Mouse (Mus musculus): Measurements from ENCODE around the gene Mfsd11.

Mfsd11 gene

GRCm38 (mm10) chr11:116852291-116852890 is at the start of gene Mfsd11:
Gene Mfsd11 (plus strand): TSS chr11:116852440.
- DNase-seq: peak; percentile 72

DNA sequence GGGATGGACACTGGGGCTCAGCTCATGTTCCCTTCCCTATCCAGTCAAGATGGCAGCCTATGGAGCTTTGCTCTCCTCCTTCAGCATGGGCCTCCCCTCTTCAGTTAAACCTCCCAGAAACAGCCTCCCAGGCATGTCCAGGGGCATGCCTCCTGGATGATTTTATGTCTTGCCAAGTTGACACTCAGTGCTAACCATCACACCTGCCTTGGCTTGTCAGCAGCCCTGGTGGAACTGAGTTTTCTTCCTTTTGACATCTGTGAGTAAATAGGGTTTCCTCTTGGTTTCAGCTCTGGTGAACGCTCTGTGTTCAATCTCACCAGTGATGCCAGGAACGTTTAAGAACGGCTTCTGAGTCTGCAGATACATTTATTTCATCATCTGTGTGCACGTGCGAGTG is 49.5 kb upstream of the Mfsd11 start:
- DNase-seq: no peak

- DNase-seq: no peak
Measured at GRCm38 (mm10) chr11:116806136-116807071, 45.8 kb upstream of the Mfsd11 start.

DNA sequence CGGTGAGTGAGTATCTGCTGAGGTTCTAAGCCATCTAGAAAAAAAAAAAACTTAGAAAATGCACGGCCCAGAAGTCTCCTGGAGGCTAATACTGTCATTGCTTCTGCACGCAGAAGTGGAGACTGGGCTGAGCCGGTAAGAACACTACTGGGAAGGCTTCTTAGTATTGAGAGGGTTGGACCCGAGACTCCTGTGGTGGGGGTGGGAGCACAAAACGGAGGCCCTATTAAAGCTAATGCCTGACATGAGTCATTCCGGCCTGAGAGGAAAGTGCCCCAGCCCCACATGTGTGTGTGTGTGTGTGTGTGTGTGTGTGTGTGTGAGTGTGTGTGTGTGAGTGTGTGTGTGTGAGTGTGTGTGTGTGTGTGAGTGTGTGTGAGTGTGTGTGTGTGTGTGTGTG is 45.1 kb upstream of the Mfsd11 start:
- no peak for DNase-seq

DNA sequence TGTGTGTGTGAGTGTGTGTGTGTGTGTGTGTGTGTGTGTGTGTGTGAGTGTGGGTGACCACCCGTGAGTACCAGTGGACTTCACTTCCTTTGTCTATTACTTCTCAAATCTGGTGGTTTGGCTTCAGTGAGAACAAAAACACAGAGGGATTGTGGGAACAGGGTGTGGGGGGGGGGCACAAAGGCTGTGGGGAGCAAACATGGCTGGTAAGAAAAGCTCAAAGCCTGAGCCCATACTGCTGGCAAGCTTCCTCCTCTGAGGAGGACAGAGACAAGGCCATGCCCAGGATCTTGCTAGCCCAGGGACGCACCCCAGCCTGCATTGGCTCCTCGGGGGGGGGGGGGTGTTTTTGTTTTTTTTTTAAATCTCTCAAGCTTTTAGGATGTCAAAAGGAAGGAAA is 44.7 kb upstream of the Mfsd11 start:
- no peak for DNase-seq

DNA sequence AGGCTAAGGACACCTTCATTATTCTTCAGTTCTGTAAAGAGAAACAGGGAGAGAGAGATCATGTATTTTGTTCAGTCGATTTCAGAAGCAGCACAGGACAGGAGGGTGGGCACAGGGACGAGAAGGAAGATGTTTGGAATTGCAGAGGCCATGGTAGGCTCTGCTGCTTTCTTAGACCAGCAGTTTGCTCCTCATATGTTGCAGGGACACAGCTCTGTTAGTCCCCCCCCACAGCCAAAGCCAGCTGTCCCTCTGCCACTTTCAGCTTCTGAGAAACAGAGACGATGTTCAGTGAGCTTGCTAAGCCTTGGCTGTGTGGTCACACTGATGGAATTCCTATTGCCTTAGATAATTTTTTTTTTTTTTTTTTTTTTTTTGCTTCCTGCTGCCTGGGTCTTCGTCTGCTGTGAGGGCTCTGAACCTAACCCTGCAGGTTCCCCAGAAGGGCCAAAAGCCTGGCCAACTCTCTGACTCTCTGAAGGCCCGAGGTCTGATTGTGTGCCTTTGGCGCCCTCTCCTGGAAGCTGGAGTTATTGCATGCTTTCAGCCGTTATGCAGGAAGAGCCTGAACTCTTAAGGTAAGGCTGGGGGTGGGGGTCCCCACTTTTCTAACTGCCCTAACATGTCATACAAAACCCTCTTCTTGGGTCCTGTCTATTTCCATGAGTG is 44.2 kb upstream of the Mfsd11 start:
- DNase-seq: peak; percentile 92

- peak; percentile 31 for DNase-seq
Measured at GRCm38 (mm10) chr11:116808811-116809395, 43.3 kb upstream of the Mfsd11 start.

- peak; percentile 28 for DNase-seq
Measured at GRCm38 (mm10) chr11:116809520-116809919, 42.7 kb upstream of the Mfsd11 start.

DNA sequence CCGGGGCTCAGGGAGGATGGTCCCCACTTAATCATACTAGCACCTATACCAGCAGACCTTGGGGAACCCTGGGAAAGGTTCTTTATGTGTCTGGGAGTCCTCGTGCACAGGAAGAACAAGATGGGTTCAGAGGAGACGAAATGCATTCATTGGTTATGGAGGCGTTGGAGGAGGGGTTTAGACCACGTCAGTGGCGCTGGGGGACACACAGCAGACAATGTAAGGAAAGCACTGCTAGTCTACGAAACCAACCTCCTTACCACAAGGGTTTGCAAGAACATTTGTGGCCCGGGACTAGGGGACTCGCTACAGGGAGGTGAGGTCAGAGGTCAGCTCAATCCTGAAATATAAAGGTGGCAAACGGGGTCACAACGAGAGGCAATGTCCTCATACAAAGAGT is 41.7 kb upstream of the Mfsd11 start:
- DNase-seq: no peak

DNA sequence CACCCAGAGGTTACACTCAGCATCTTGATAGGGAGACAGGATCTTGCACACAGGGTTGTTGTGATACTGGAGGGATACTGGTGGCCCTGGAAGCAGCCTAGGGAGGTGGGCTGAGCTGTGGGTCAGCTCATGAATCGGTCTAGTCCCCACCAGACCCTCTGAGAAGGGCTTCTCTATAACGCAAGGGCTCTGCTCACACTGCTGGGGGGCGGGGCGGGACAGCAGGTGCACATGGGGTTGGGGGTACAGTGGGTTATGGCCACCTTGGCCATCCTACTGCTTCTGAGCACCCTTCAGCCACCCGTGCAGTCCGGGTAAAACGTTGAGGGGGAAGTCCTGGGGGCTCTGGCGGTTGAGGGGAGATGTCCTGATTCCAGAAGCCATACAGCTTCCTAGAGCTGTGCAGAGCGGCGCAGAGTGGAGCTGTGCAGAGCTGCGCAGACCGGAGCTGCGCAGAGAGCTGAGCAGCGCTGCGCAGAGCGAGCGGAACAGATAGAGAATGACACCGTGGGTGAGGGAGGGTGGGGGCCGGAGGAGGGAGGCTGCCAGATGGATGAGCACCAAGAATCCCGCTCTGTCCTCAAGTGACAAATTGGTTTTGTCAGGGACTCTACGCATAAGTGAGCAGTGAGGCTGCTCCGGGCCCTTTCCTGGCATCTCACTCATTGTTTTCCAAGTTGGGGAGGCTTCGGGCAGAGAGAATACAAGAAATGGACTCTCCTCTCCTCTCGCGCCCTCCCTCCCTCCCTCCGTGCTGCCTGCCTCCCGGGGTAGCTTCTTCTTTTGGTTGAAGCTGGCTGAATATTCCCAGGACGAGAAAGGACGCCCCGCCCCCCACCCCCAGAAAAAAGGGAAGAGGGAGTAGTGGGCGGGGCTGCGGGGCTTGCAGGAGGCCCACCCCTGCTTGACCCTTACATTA is 41.0 kb upstream of the Mfsd11 start:
- peak; percentile 83 for DNase-seq

DNA sequence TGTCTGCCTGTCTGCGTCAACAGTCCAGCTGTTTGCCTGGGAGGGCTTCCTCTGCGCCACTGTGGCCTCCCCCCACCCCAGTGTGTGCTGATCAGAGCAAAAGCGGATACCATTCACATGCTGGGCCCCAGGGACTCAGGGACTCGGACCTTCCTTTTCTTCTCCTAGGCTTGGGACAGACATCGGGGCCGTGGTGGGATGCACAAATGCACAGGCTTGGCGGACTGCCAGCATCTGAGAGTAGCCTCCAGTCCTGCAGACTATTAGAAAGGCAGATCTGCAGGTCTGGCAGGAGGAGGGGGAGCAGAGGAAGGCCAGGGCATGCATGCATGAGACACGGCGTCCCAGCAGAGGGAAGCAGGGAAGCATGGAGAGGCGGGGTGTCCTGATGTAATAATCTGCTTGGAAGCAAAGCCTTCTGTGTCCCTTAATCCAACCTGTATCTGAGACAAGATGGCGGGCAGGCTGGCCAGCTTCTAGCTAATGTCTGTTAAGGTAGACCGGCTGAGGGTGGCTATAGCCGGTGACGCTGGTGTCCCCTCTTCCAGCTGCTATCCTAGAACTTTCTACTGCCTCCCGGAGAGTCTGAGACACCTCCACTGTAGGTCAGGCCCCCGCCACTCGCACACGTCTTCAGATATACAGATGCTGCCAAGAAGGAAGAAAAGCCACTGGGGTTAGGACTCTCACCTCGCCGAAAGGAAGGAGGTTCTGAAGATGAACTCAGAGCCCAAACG is 39.3 kb upstream of the Mfsd11 start:
- peak; percentile 49 for DNase-seq

DNA sequence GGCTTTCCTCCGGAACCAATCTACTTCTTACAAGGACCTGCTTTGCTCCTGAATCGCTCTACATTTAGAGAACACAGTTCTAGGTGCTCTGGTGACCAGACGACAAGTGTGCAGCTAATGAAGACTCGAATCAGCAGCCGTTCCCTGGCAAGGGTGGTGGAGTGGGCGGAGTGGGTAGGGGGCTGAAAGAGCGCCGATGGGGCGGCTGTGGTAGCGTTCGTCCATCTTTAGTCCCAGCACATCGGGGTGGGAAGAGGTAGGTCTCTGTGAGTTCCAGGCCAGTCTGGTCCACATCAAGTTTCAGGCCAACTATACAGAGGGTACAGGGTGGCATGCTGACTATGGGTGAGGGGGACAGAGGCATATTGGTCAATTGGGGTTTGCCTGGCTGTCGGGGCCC is 38.6 kb upstream of the Mfsd11 start:
- DNase-seq: peak; percentile 16

DNA sequence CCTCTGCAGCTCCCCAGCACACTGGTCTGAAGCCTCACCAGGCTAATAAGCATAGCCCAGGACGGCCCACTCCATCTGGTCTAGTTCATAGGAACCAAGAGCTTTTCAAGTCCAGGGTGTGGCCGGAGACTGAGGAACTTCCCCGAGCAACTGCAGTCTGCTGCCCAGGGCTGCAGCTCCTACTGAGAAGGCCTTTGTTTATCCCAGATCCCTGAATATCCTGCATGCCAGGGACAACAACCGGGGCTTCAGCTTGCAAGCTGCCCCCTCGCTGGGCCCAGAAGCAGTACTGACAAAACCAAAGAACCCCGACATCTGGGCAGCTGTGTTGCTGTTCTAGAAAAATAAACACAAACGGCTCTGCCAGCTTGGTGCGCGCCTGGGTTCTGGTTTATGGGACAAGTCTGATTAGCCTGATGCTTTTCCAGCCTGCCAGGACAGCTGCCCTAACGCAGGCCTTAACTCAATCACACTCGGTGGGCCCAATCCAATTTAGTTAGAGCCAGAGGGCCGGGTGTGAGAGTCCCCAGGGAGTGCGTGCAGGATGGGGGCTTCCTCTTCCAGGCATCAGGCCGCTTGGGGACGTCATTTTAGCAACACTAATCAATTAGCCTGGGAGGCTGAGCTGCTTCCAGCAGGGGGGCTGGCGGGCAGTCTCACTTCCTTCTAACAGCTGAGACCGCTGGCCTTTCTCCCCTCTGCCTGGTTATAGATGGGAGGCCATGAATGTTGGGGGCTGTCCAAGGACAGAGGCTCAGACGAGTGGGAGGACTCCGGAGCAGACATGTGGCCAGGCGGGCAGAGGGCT is 38.0 kb upstream of the Mfsd11 start:
- DNase-seq: peak; percentile 25

DNA sequence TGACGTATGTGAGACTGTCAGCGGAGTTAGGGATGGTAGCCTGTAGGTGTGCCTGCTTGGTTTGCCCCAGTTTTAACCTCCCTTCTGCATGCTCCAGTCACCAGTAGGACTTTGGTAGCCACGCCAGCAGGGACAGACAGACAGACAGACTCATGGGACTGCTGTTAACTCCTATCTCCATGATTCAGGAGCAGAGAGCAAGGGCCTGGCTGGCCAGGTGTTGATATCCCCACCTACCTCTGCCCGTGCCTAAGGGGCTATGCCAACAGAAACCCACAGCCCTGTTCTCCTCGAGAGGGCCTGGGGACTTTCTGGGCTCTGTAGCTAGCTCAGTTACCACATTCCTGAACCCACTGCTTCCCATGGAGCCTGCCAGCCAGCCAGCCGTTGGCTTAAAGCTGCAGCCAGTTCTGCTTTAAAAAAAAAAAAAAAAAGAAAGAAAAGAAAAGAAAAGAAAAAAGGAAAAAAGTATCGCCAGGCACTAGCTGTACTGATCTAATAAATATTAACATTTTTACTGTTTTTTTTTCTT is 37.3 kb upstream of the Mfsd11 start:
- DNase-seq: no peak

DNA sequence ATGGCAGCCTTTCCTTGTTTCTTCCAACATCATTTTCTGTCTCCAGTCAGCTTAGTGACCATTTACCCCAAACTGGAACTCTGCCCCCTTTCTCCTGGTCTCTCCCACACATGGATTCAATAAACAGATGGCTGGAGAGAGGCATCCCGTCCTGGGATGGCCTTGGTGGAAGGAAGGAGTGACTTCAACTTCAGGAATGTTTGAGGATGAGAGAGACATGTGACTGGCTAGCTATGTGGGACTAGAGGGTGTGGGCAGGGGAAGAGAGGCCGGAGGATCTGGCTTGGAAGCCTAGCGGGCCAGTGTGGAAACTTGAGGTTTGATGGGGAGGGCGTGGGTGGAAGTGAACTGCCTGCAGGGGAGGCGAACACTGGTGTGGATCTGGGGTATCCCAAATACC is 35.5 kb upstream of the Mfsd11 start:
- DNase-seq: peak; percentile 4

- DNase-seq: no peak
Measured at GRCm38 (mm10) chr11:116817567-116817966, 34.7 kb upstream of the Mfsd11 start.

DNA sequence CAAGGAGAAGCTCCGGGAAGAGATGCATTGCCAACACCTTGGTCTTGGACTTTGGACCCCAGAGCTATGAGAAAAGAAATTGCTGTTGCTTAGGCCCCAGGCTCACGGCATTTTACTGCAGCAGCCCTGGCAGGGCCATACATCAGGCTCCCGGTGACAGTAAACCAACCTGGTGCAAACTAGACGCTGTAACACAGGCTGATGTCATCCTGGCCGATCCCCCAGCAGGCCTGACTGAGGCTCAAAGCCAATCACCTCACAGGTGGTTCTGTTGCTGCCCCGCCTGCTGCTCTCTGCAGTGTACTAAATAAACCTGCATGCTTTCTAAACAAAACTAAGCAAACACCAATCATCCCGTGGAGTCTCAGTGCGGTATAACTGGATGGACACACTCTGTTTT is 33.5 kb upstream of the Mfsd11 start:
- DNase-seq: peak; percentile 48

- peak; percentile 13 for DNase-seq
Measured at GRCm38 (mm10) chr11:116819932-116820593, 32.2 kb upstream of the Mfsd11 start.

GRCm38 (mm10) chr11:116821057-116821940 is 30.9 kb upstream of the Mfsd11 start:
- DNase-seq: no peak
